Mouse (Mus musculus): ENCODE measurements around the gene Mrpl35.
"Not testable (repeated sequence)": the region's sequence is repeated elsewhere in the genome, so short reads cannot be mapped to it uniquely, and the experiment has no call there.

Mrpl35 gene

GRCm38 (mm10) chr6:71826869-71827268, at the start of gene Mrpl35:
Gene Mrpl35 (minus strand): TSS chr6:71826969.
- no peak for DNase-seq

- no peak for DNase-seq
Measured at GRCm38 (mm10) chr6:71871396-71871795, 44.6 kb upstream of the Mrpl35 start.

- DNase-seq: peak in 1 of 2 experiments; percentile 17
Measured at GRCm38 (mm10) chr6:71868809-71869208, 42.0 kb upstream of the Mrpl35 start.

GRCm38 (mm10) chr6:71867751-71868150, 41.0 kb upstream of the Mrpl35 start:
- no peak for DNase-seq

GRCm38 (mm10) chr6:71846906-71847305, 20.1 kb upstream of the Mrpl35 start:
- DNase-seq: not testable (repeated sequence)

- no peak for DNase-seq
Measured at GRCm38 (mm10) chr6:71840597-71841290, 14.0 kb upstream of the Mrpl35 start.

GRCm38 (mm10) chr6:71839815-71840214, 13.0 kb upstream of the Mrpl35 start:
- no peak for DNase-seq

- DNase-seq: no peak
Measured at GRCm38 (mm10) chr6:71836811-71837210, 10.0 kb upstream of the Mrpl35 start.

GRCm38 (mm10) chr6:71831581-71831960, 4.8 kb upstream of the Mrpl35 start:
- peak; percentile 95 to 97 for DNase-seq

- peak; percentile 97 to 99 for DNase-seq
Measured at GRCm38 (mm10) chr6:71830690-71831580, 4.2 kb upstream of the Mrpl35 start, which contains the start of gene Immt. Gene Immt (plus strand): TSS chr6:71831331.

GRCm38 (mm10) chr6:71829768-71830167, 3.0 kb upstream of the Mrpl35 start:
- DNase-seq: no peak

GRCm38 (mm10) chr6:71823961-71824360, 2.8 kb downstream of the Mrpl35 start:
- DNase-seq: no peak

- peak; percentile 89 to 91 for DNase-seq
Measured at GRCm38 (mm10) chr6:71823488-71823887, 3.3 kb downstream of the Mrpl35 start.

- DNase-seq: no peak
Measured at GRCm38 (mm10) chr6:71823085-71823484, 3.7 kb downstream of the Mrpl35 start.

- DNase-seq: no peak
Measured at GRCm38 (mm10) chr6:71819764-71820292, 6.9 kb downstream of the Mrpl35 start.

- no peak for DNase-seq
Measured at GRCm38 (mm10) chr6:71812820-71813219, 13.9 kb downstream of the Mrpl35 start.

GRCm38 (mm10) chr6:71809890-71810289, 16.9 kb downstream of the Mrpl35 start:
- no peak for DNase-seq

- DNase-seq: no peak
Measured at GRCm38 (mm10) chr6:71806713-71807112, 20.1 kb downstream of the Mrpl35 start.

GRCm38 (mm10) chr6:71804061-71804829, 22.5 kb downstream of the Mrpl35 start:
- peak; percentile 69 to 77 for DNase-seq

GRCm38 (mm10) chr6:71803609-71804008, 23.2 kb downstream of the Mrpl35 start:
- DNase-seq: no peak

- no peak for DNase-seq
Measured at GRCm38 (mm10) chr6:71801714-71802094, 25.1 kb downstream of the Mrpl35 start.

GRCm38 (mm10) chr6:71801011-71801713, 25.6 kb downstream of the Mrpl35 start:
- DNase-seq: no peak

Measured in lung, postnatal 4 days (tissue).